Mouse (Mus musculus): ENCODE measurements around the gene Ppp1r9a.

DNA sequence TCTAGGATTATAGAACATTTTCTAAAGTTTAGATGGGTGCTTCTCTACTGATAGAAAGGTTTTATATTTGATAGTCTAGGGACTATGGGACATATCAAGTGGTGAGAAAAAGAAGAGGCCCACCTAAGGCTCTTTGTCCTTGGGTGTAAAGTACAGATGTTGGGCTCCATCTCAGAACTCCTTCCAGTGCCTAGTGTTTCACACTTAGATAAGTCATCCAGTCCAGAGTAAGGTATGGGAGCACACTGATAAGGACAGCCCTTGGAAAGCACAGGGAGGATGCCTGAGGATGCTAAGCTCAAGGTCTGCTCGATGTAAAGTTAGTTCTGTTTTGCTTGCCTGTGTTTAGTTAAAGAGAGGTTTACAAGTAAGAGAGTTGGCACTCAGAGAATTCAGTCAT, 176.4 kb downstream of the Ppp1r9a start:
- TF ChIP-seq CTCF (IDR thresholded peaks at IDR 0.05; ENCODE audit: low read depth, low read length) (no peak), EP300 (IDR thresholded peaks at IDR 0.05; ENCODE audit: insufficient read depth, low read depth, low read length) (no peak), POLR2A (IDR thresholded peaks at IDR 0.05; ENCODE audit: insufficient read depth, low read length) (no peak)

Measured in ES-Bruce4 (cell line).